Mouse (Mus musculus): Measurements from ENCODE around the gene Actl7a.

The Actl7a gene

DNA sequence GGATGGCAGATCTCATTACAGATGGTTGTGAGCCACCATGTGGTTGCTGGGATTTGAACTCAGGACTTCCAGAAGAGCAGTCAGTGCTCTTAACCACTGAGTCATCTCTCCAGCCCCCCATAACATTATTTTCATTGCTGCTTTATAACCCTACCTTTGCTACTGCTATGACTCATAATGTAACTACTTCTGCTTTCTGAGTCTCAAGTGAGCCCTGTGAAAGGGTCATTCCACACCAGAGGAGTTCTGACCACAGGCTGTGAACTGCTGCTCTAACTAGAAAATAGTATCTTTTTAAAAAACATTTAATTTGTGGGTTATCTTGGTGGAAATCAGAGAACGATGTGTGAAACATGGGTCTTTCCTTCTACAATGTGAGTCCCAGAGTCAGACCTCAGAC, 14.5 kb downstream of the Actl7a start:
- no peak for DNase-seq (ENCODE audit: low spot score in 2 of 2)

DNA sequence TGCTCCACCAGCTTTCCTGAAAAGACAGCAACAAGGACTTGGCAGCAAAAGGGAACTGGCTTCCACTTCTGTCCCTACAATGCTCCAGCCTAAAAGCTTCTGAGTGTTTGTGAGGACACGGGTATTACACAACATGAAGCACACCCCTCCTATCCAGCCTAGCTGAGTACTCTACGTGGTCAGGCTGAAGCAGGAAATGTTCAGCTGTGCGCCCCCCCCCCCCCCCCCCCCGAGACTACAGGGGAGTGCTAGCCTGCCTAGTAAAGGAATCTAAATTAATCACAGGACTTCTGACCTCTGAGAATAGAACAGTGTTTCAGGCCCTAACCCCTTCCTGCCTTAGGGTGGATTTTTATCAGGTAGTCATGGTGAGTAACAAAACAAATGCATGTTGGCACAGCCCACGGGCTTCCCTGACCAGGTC, 24.7 kb downstream of the Actl7a start:
- DNase-seq (ENCODE audit: low spot score in 2 of 2), result no peak

DNA sequence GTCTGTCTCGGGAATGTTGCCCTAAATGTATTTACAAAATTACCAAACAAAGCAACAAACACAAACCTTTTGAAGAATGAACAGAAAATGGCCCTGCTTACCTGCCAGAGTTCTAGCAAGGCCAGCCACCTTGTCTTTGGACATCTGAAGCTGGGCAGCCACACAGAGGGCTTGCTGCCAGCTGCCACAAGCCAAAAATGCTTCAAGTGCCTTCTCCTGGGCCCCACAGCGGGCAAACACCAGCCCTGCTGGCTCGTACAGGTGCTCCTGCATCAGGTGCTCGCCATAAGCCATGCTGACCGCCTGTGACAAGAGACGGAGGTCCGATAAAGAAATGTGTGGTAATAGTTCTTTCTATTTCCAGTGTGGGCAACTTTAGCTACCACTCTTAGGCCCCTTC, 25.7 kb downstream of the Actl7a start:
- no peak for DNase-seq (ENCODE audit: low spot score in 2 of 2)

DNA sequence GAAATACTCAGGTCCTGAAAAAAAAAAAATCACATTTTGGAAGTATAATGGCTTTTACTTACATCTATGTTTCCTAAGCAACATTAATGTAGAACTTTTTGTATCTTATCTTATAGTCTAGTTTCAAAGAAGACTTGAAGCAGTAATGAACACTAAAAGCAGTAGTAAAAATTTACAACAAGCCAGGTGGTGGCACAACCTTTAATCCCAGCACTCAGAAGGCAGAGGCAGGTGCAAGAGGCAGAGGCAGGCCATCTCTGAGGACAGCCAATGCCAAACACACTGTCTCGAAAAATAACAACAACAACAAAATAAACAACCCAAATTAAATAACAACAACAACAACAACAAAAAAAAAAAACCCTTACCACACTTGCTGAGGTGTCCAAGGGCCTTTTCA, 27.9 kb downstream of the Actl7a start:
- DNase-seq (ENCODE audit: low spot score in 2 of 2), result no peak

DNA sequence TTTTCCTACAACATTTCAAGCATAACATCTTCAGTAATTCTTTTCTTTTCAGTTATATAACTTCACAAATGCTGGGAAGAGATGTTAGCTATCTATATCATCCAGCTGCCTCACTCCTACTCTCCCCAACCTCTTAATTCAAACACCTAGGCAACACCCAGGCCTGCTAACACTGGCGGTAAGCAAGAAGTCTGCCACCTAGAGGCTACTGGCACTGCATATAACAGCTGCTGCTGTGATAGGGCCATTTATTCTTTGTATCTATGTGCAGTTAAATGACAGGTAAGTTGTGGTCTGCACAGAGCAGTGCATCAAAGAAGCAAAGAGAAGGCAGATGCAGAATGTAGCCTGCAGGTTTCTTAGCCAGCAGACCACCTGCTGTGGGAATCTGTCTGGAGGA, 48.2 kb downstream of the Actl7a start:
- no peak for DNase-seq (ENCODE audit: low spot score in 2 of 2)

Measured in frontal cortex, postnatal 25 days (tissue).